Mouse (Mus musculus) intestine, embryonic 16.5 days (tissue): ENCODE data around the gene Bnipl. TPM values are rescaled to one million over a fixed set of nuclear protein-coding genes. Genes with fewer than 3 reads are reported as not detected.

Experiments used
- ATAC-seq: fragments of 200-750 bp; cut with Nextera tagmentation; 2 replicates; pipeline ENCODE4 v1.8.0; 2017; ENCODE audit warnings: moderate TSS enrichment, moderate library complexity
- H3K27ac ChIP-seq: fragments of 300-500 bp; sonication (generic); 2 replicates; pipeline ENCODE4 v1.5.1; 2014; ENCODE audit warnings: mild to moderate bottlenecking, low read length
- H3K27me3 ChIP-seq: fragments of 300-500 bp; sonication (generic); replicated peaks from 2 replicates; pipeline ENCODE4 v1.6.1; 2014; ENCODE audit warnings: low read length, control low read depth, mixed read lengths; ENCODE audit not compliant: control insufficient read depth, insufficient read depth
- H3K36me3 ChIP-seq: fragments of 300-500 bp; sonication (generic); 2 replicates; pipeline ENCODE4 v1.6.1; 2014; ENCODE audit warnings: low read length, control low read depth; ENCODE audit not compliant: control insufficient read depth, insufficient read depth
- H3K4me1 ChIP-seq: fragments of 300-500 bp; sonication (generic); 2 replicates; pipeline ENCODE4 v1.6.1; 2014; ENCODE audit warnings: low read length, control low read depth, mixed read lengths; ENCODE audit not compliant: control insufficient read depth, insufficient read depth
- H3K4me2 ChIP-seq: fragments of 300-500 bp; sonication (generic); 2 replicates; pipeline ENCODE4 v1.6.1; 2014; ENCODE audit warnings: low read depth, low read length, control low read depth
- H3K4me3 ChIP-seq: fragments of 300-500 bp; sonication (generic); 2 replicates; pipeline ENCODE4 v1.5.1; 2014; ENCODE audit warnings: mild to moderate bottlenecking, low read length
- H3K9ac ChIP-seq: fragments of 300-500 bp; sonication (generic); 2 replicates; pipeline ENCODE4 v1.6.1; 2014; ENCODE audit warnings: low read depth, low read length
- H3K9me3 ChIP-seq: fragments of 300-500 bp; sonication (generic); 2 replicates; pipeline ENCODE4 v1.6.1; 2016; ENCODE audit warnings: low read length, control low read depth; ENCODE audit not compliant: control insufficient read depth
- WGBS: fragments of 180-500 bp; shearing (Covaris S2); extraction: QIAGEN DNeasy Blood & Tissue Kit; methylation state at CpG from one replicate; pipeline ENCODE4 v1.1.7; 2014; 5-methylcytosine and 5-hydroxymethylcytosine counted together
- polyA plus RNA-seq: library from polyadenylated mRNA; unstranded; fragments of >200 nt; fragmentation: Nextera tagmentation; extraction: Ambion mirVana; gene quantifications from 2 replicates; pipeline ENCODE4 v1.2.1, GENCODE M21; 2015

Gene Bnipl
- polyA plus RNA-seq, 1 experiment from 2014 or later: 0.72 TPM

DNA sequence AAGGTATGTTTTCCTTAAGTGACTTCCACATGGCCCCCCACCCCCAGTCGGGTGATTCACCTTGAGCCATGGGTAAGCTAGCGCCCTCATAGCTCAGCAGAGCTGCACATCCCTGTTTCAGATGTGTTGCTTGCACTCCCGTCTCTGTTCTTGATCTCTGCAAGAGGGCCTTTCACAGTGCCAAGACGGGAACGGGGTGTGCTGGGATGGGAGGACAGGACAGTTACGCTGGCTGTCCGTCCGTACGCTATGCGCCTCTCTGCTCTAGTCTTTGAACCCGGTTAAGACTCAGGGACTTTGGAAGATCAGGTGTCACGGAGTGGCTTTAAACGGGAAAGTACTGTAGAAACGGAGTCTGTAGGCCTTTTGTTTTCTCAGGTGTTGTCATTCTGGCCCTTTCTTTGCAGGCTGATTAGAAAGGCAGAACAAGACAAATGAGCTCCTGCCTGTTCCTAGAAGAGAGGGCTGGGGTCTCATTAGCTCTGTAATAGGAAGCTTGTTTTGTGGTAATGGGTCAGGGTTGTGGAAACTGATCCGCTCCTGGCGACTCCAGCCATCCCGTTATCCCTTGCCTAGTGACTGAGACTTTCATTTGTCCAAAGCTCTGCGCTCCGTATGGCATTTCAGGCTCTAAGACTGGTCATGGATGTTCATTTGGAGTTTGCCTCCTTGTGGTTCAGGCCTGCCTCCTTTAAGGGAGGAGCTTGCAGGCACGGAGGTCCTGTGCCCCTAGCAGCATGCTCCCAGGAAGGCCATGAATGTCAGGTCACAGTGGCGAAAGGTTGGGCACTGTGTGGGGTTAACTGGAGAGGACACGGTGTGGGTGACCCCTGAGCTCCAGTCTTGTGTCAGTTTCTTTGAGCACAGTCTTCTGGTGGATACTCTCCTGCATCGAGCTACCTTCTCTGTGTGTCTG lies 15.3 kb downstream of the Bnipl start:
- Histone ChIP-seq H3K36me3 (peaks cover 23% of the 10 kb centered on the region), H3K4me2 (no peak overlapping the region), H3K27me3 (no peaks in the 10 kb centered on the region), H3K4me1 (peaks cover 16% of the 10 kb centered on the region), H3K4me3 (no peak overlapping the region), H3K9me3 (no peaks in the 10 kb centered on the region), H3K27ac (no peak overlapping the region), H3K9ac (no peak overlapping the region)
- ATAC-seq: no peak
- WGBS: 88% methylated on average over 23 of the region's 23 CpGs

DNA sequence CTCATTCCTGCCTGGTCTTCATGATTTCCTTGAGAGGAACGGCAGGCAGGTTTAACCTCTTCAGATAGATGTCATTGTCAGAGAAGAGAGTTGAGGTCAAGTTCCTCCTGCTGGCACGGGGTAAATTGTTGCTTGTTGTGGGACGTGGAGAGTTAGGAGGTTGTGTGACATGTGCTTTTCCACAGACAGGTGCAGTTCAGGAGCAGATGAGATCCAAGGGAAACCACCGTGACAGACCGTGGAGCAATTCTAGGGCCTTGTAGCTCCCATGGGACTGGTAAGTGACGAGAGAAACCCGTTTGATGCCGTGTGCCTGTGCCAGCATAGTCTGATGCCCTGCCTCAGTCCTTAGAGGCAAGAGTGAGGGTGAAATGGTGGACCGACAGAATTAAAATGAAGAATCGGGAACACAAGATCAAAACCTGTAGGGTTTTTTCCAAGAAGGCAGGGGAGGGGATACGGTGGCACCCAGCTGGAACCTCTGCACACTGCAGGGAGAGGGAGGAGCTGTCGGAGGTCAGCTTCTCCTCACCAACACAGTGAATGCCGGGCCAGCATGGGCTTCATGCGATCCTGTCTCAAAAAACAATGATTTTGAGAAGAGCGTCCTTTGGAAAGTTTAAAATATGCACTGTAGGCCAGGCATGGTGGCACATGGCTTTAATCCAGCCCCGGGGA lies 17.6 kb downstream of the Bnipl start:
- no peak for ATAC-seq
- H3K9me3 ChIP-seq: no peaks in the 10 kb centered on the region
- 84% methylated on average over 16 of the region's 16 CpGs for WGBS
- peak overlapping the region; percentile 13; the same call in 1 of the 2 replicates for H3K27ac ChIP-seq
- H3K4me3 ChIP-seq: no peak overlapping the region
- peaks cover 23% of the 10 kb centered on the region for H3K36me3 ChIP-seq
- H3K4me1 ChIP-seq: peaks cover 21% of the 10 kb centered on the region
- H3K27me3 ChIP-seq: no peaks in the 10 kb centered on the region
- H3K9ac ChIP-seq: no peak overlapping the region
- H3K4me2 ChIP-seq: no peak overlapping the region

DNA sequence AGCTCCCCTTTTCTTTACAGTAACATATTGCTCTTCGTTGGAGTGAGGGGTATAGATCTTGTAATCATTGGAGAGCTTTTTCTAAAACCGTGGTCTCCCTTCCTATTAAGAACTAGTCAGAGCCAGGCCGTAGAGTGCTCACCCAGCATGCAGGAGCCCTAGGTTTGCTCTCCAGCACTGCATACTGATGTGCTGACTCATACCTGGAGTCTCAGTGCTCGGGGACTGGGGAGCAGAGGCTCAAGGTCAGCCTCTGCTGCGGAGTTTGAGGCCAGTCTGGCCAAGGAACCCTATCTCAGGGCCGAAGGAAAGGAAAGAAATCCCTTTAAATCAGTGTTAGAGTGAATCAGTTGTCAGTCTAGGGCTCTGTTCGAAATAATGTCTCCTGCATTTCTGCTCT lies 18.2 kb downstream of the Bnipl start:
- no peak overlapping the region for H3K9ac ChIP-seq
- H3K4me2 ChIP-seq: no peak overlapping the region
- no peaks in the 10 kb centered on the region for H3K27me3 ChIP-seq
- 0 out of 2 replicates have a peak overlapping the region, but pooled peaks have one; percentile 13 for H3K27ac ChIP-seq
- peaks cover 21% of the 10 kb centered on the region for H3K4me1 ChIP-seq
- peaks cover 18% of the 10 kb centered on the region for H3K36me3 ChIP-seq
- no peak overlapping the region for H3K4me3 ChIP-seq
- no peaks in the 10 kb centered on the region for H3K9me3 ChIP-seq
- ATAC-seq: no peak
- 66% methylated on average over 7 of the region's 7 CpGs for WGBS

DNA sequence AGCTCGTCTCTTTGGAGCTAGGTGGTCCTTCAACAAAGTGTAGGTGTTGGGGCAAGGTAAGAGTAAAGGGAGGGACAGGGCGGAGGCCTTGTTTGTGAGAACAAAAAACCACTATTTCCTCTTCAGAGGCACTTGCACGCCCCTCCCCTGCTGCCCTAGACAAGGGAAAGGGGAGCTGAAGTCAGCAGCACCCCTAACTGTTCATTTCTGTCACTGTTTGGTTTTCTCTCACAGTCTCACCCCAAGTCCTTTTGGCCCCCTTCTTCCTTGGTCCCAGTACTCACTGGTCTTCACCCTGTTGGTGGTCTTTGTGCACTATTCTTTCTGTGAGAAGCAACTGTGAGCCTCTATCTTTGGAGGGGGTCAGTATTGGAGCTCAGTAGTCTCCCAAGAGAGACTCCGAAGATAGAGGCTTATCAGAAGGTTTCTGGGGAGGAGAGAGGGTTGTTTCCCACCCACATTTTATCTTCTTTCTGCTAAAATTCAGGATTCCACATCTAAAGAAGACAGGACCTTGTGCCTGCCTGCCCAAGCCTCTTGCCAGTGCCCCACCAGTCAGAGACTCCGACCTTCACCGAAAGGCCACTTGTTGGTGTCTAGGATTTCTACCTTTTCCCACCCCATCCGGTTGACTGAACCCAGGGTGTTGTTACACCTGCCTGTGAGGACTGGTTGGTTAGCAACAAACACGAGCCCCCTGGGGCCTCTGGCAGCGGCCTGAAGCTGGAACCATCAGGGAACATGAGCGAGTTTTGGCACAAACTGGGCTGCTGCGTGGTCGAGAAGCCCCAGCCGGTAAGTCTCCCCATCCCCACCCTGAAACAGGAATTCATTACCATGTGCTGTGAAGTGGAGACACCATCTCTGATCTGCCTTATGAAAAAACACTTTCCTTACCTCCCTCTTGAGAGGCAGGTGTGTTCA lies 19.4 kb downstream of the Bnipl start, which contains the start of gene Mllt11:
Mllt11 (minus strand) TSS at position 874 of the 924 bp plus-strand sequence.
- Histone ChIP-seq H3K4me2 (peak within 1 kb of the TSS; percentile 88), H3K36me3 (peaks cover 18% of the 10 kb centered on the region), H3K9me3 (no peaks in the 10 kb centered on the region), H3K4me1 (peaks cover 21% of the 10 kb centered on the region), H3K27ac (peak within 1 kb of the TSS; percentile 99), H3K9ac (peak within 1 kb of the TSS; percentile 91), H3K27me3 (no peaks in the 10 kb centered on the region), H3K4me3 (peak within 1 kb of the TSS; percentile 72)
- 77% methylated on average over 13 of the region's 13 CpGs for WGBS
- no peak for ATAC-seq

DNA sequence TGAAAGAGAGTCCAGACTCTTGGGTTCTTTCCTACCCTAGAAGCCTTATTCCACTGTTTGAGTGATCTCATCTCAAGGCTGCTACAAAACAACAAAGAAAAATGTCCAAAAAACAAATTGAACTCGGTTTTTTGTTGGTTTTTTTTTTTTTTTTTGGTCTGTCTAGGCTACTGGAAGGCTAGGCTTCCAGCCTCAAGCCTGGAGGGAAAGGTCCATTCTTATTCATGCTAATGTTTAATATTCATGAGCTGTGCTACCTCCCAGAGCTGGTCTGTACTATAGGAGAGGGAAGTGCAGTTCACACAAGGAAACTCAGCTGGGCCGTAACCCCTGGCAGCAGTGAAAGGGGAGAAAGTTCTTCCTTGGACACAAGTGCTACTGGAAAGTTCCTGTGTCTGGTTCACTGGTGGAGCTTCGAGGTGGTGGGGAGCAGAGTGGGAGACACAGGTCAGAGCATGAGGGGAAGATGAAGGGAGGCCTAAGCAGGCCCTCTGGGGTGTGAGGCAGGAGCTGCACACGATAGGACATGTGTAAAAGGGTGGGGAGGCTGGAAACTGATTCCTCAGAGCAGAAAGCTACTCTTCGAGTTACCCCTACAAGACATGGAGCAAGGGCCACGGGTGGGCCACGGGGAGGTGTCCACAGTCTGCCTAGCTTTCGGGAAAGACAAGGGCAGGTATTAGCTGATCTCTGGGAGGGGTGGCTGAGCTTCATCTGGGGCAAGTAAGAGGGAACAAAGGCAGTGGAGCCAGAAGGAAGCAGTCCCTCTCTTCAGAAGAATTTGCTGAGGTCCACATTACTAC lies 20.3 kb downstream of the Bnipl start:
- Histone ChIP-seq H3K4me3 (peak overlapping the region; percentile 72), H3K36me3 (peaks cover 19% of the 10 kb centered on the region), H3K27ac (peak overlapping the region; percentile 99), H3K27me3 (no peaks in the 10 kb centered on the region), H3K9me3 (no peaks in the 10 kb centered on the region), H3K4me2 (peak overlapping the region; percentile 88), H3K9ac (peak overlapping the region; percentile 91), H3K4me1 (peaks cover 21% of the 10 kb centered on the region)
- WGBS: 36% methylated on average over 8 of the region's 8 CpGs
- ATAC-seq: peak; percentile 26

DNA sequence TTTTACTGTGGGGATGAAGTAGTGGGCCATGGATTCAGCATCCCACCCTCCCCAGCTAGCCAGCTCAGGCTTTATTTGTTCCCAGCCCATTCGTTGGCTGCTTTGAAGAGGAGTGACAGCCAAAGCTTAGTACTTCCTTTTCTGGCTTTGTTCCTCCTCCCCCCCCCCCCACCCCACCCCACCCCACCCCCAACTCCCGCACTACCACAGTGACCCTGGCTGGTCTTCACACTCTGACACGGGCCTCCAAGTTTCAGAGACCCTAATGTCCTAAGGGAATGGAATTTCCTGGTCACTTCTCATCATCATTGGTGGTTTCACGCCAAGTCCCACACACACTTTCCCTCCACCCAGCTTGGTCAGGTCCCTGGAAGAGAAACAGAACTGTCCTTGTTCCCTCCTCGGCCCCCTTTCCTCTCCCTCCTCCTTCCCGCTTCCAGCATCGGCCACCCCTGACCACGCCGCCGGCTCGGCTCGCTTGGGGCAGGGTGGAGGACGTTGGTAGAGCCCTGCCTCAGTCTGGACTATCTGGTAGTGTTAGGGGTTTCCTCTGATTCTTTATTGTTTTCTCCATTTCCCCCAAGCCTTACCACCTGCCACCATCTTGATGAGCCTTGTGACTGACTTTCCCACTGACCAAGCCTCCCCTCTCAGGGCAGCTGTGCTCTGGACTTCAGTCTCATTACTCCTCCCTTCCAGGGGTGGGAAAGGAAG lies 21.1 kb downstream of the Bnipl start:
- Histone ChIP-seq H3K9me3 (no peaks in the 10 kb centered on the region), H3K36me3 (peaks cover 19% of the 10 kb centered on the region), H3K27ac (peak overlapping the region; percentile 99), H3K9ac (peak overlapping the region; percentile 91), H3K4me2 (peak overlapping the region; percentile 88), H3K4me3 (peak overlapping the region; percentile 72), H3K4me1 (peaks cover 21% of the 10 kb centered on the region), H3K27me3 (no peaks in the 10 kb centered on the region)
- 3% methylated on average over 13 of the region's 13 CpGs for WGBS
- peak; percentile 69 for ATAC-seq

DNA sequence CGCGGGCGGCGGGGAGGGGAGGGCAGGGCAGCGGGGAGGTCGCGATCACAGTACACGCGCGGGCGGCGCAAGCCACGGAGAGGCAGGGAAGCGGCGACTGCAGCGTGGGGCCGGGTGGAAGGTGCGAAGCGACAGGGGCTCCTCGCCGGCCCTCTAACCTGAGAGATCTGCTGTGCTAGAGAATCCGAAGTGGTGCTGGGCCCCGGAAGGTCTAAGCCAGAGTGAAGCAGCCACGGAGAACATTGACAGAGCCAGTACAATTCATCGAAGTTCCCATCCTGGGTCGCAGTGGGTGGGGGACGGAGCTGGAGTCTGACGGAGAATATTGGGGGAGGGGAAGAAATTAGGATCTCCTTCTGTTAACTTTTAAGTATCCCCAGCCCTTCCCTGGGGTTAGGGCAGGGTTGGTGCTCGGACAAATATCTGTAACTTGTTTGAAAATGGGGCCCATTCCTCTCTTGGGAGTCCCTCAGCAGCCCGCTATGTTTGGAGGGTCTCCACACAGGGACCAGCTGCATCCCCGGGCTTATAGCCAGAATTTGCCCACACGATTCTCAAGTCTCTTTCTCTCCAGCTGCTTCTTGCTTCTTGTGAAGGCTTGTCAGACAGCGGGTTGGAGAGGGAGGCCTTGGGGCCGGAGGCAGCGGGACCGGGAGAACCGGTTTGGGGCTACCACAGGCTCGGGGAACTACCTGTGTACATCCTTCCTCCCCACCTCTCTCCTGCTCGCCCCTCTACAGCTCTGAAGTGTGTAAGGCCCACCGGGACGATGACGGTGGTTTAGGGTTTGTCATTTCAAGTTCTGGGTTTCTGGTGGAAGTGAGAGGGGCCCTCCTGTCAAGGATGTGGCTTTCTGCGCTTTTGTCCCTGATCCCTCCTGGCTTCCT lies 21.9 kb downstream of the Bnipl start:
- under 1% methylated on average over 43 of the region's 43 CpGs for WGBS
- peak overlapping the region; percentile 72 for H3K4me3 ChIP-seq
- H3K9me3 ChIP-seq: no peaks in the 10 kb centered on the region
- no peaks in the 10 kb centered on the region for H3K27me3 ChIP-seq
- peaks cover 25% of the 10 kb centered on the region for H3K4me1 ChIP-seq
- H3K27ac ChIP-seq: peak overlapping the region; percentile 99
- peak overlapping the region; percentile 91 for H3K9ac ChIP-seq
- peak; percentile 25 for ATAC-seq
- peaks cover 13% of the 10 kb centered on the region for H3K36me3 ChIP-seq
- H3K4me2 ChIP-seq: peak overlapping the region; percentile 88
